Mouse (Mus musculus) neural tube, embryonic 12.5 days (tissue): ENCODE measurements at regions not wholly inside any gene's neighbourhood (a gene's known extent, or its start where the extent isn't known, plus 50 kb on each side); places are given as distances from the start of the nearest gene placed in this dataset.

Experiments used
- ATAC-seq: fragments of 200-750 bp; cut with Nextera tagmentation; 2 replicates; pipeline ENCODE4 v1.8.0; 2017; ENCODE audit warnings: low read depth, mild to moderate bottlenecking, moderate TSS enrichment, moderate library complexity; ENCODE audit not compliant: low FRiP score
- H3K27ac ChIP-seq: fragments of 300-500 bp; sonication (generic); 2 replicates; pipeline ENCODE4 v1.5.1; 2016
- H3K27me3 ChIP-seq: fragments of 300-500 bp; sonication (generic); replicated peaks from 2 replicates; pipeline ENCODE4 v1.6.1; 2016; ENCODE audit warnings: mild to moderate bottlenecking
- H3K36me3 ChIP-seq: fragments of 300-500 bp; sonication (generic); 2 replicates; pipeline ENCODE4 v1.6.1; 2016; ENCODE audit warnings: mild to moderate bottlenecking
- H3K4me1 ChIP-seq: fragments of 300-500 bp; sonication (generic); 2 replicates; pipeline ENCODE4 v1.6.1; 2016
- H3K4me2 ChIP-seq: fragments of 300-500 bp; sonication (generic); replicated peaks from 2 replicates; pipeline ENCODE4 v1.6.1; 2016; ENCODE audit warnings: mild to moderate bottlenecking
- H3K4me3 ChIP-seq: fragments of 300-500 bp; sonication (generic); 2 replicates; pipeline ENCODE4 v1.5.1; 2016
- H3K9ac ChIP-seq: fragments of 300-500 bp; sonication (generic); 2 replicates; pipeline ENCODE4 v1.6.1; 2016; ENCODE audit warnings: mild to moderate bottlenecking
- H3K9me3 ChIP-seq: fragments of 300-500 bp; sonication (generic); 2 replicates; pipeline ENCODE4 v1.6.1; 2016; ENCODE audit warnings: mild to moderate bottlenecking
- WGBS: fragments of 180-500 bp; shearing (Covaris S2); methylation state at CpG from one replicate; pipeline ENCODE4 v1.1.7; 2016; 5-methylcytosine and 5-hydroxymethylcytosine counted together

DNA sequence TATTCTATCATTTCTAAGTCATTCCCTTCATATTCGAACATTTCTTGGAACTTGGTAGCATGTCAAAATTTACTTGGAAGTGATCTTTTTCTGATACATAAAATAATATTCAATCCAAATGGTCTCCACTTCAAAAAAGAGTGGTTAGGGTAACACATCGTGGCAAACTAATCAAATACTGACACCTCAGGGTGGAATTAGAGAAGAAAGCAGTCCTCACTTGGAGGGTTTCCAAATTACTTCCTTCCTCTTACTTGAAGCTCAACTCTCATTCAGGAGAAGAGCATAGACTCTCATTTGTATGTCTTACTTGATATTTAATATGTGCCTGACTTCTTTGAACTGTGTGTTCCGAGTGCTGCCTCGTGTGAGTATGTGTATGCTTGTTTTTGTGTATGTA is 220.3 kb downstream of the Mex3b start:
- H3K27me3 ChIP-seq: no peaks in the 10 kb centered on the region
- no peak overlapping the region for H3K4me3 ChIP-seq
- H3K27ac ChIP-seq: no peak overlapping the region
- H3K9me3 ChIP-seq: no peaks in the 10 kb centered on the region
- 83% methylated on average over 4 of the region's 4 CpGs for WGBS
- H3K4me1 ChIP-seq: peaks cover 16% of the 10 kb centered on the region
- no peak overlapping the region for H3K4me2 ChIP-seq
- no peaks in the 10 kb centered on the region for H3K36me3 ChIP-seq
- ATAC-seq: no peak
- no peak overlapping the region for H3K9ac ChIP-seq

DNA sequence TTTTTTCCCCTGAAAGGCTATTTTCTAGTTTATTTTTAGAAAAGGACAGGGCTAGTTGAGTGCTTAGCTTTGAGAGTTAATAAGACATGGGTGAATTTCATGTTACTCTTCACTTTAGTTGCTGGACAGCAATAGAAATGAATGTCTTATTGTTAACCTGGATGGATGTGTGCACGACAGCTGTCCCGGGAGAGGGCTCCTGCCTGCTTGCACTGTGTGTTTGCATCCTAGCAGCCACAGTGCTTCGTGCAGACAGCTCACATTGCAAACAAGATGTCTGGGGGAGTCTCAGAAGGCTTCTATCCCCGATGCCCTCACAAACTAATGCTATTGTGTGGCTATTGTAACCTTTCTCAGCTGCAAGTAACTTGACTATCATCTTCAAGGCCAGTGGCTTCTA is 221.0 kb downstream of the Mex3b start:
- H3K9ac ChIP-seq: no peak overlapping the region
- ATAC-seq: no peak
- peaks cover 16% of the 10 kb centered on the region for H3K4me1 ChIP-seq
- WGBS: 30% methylated on average over 4 of the region's 4 CpGs
- H3K4me2 ChIP-seq: no peak overlapping the region
- no peak overlapping the region for H3K27ac ChIP-seq
- no peaks in the 10 kb centered on the region for H3K9me3 ChIP-seq
- H3K36me3 ChIP-seq: no peaks in the 10 kb centered on the region
- no peak overlapping the region for H3K4me3 ChIP-seq
- no peaks in the 10 kb centered on the region for H3K27me3 ChIP-seq

DNA sequence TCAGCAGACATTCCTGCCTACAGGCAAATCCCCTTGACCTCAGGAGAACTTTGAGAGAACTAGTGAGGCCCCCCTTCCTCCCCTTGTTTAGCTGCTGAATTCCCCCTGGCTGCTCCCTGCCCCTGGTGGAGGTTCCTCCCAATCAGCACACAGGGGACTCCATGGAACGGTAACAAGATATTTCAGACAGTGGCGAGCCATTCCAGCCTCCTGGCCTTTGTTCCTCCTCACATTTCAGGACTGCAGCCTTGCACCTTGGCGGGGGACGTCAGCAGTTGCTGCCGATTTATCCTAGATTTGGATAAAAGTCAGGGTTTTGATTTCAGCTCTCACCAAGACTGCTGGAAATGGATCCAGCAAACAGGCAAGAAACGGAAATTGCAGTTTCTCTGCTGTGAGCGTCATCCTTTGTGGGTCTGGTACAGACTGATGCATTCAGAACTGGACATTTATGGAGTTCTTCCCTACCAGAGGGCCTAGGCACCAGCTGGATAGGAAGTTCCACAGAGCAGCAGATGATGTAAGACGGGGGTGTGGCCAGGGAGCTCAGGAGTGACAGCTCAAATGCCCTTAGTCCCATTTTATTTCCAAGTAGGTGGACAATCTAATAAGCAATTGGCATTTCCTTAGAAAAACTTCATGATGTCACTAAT is 222.3 kb downstream of the Mex3b start:
- 45% methylated on average over 8 of the region's 8 CpGs for WGBS
- no peak overlapping the region for H3K4me2 ChIP-seq
- no peaks in the 10 kb centered on the region for H3K36me3 ChIP-seq
- H3K9me3 ChIP-seq: no peaks in the 10 kb centered on the region
- H3K9ac ChIP-seq: no peak overlapping the region
- no peaks in the 10 kb centered on the region for H3K27me3 ChIP-seq
- H3K4me3 ChIP-seq: no peak overlapping the region
- ATAC-seq: no peak
- no peak overlapping the region for H3K27ac ChIP-seq
- peaks cover 25% of the 10 kb centered on the region for H3K4me1 ChIP-seq

DNA sequence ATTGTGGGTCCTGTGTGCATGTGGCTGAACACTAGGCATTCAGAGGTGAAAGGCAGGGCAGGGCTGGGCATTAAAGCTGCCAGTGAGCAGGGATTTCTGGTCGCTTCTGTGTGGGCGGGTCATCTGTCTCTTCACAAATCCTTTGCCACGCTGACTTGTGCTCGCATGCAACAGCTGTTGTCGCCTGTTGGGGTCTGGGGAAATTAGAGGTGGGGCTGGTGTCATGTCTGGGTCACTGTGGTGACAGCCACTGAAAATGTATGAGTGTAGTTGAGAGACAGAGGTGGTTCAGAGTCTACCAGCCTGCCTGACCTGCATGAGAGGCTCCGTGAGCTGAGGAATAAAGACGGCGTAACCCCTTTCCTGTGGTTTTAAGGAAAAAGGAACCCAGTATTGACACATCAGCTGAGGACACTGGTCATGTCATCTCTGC is 226.8 kb downstream of the Mex3b start:
- H3K9ac ChIP-seq: no peak overlapping the region
- H3K4me3 ChIP-seq: no peak overlapping the region
- H3K4me1 ChIP-seq: peaks cover 15% of the 10 kb centered on the region
- H3K9me3 ChIP-seq: no peaks in the 10 kb centered on the region
- no peak overlapping the region for H3K4me2 ChIP-seq
- H3K36me3 ChIP-seq: no peaks in the 10 kb centered on the region
- H3K27ac ChIP-seq: no peak overlapping the region
- WGBS: 25% methylated on average over 8 of the region's 8 CpGs
- peak; percentile 54; the same call in 1 of the 2 replicates for ATAC-seq
- H3K27me3 ChIP-seq: no peaks in the 10 kb centered on the region

DNA sequence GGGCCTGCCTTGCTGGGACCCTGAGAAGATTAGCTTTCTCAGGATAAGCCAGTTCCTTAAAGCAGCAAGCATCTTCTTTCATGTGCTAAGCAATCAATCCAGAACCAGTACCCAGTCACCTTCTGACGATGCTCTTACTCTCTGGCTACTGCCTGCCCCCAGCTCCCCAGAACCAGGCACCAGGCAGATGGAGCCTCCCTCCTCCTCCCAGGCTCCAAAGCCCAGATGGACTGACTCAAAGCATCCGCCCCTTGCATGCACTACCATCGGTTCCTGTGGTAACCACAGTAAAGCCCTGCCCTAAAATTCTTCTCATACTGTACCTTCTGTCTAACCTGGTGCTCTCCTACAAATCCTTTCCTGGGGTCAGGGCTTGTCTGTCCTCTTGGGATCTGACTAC is 227.8 kb downstream of the Mex3b start:
- no peak overlapping the region for H3K4me2 ChIP-seq
- no peak overlapping the region for H3K9ac ChIP-seq
- no peaks in the 10 kb centered on the region for H3K9me3 ChIP-seq
- no peak overlapping the region for H3K27ac ChIP-seq
- 52% methylated on average over 3 of the region's 3 CpGs for WGBS
- peaks cover 9% of the 10 kb centered on the region; the same call in 1 of the 2 replicates for H3K4me1 ChIP-seq
- H3K36me3 ChIP-seq: no peaks in the 10 kb centered on the region
- H3K27me3 ChIP-seq: no peaks in the 10 kb centered on the region
- no peak for ATAC-seq
- H3K4me3 ChIP-seq: no peak overlapping the region

DNA sequence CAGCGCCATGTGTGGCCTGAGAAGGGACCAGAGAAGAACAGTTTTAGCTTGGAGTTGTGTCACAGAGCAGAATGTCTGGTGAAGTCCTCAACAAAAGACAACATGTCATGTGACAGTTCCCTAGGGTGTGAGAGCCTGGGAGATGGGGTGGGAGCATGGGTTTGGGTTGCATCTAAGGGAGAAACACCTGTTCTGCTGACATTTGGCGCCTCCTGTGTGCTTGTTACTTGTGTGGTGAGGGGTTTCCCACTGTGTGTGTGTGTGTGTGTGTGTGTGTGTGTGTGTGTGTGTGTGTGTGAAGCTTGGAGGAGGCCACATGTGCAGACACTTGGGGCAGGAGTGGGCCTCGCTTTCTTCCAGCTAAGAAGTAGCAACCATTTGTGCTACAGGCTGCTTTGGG is 228.5 kb downstream of the Mex3b start:
- no peak overlapping the region for H3K9ac ChIP-seq
- 87% methylated on average over 3 of the region's 3 CpGs for WGBS

DNA sequence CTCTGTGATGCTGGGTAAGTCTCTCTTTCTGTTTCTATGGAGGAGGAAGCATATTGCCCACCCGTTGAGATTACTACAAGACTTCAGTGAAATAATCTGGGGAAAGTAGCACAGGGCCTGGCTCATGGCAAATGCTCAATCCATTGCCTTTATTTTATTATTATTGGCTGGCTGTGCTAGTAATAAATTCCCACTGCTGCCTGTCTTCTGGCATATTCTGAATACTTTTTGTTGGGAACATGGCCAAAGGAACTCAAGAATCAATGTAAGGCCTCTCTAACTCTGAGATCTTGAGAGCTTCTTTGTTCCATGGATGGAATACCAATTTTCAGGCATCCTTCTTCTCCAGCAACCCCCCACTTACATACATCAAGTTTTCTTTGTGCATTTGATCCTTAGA is 237.3 kb downstream of the Mex3b start:
- no peaks in the 10 kb centered on the region for H3K36me3 ChIP-seq
- H3K4me2 ChIP-seq: no peak overlapping the region
- no peak overlapping the region for H3K9ac ChIP-seq
- H3K4me3 ChIP-seq: no peak overlapping the region
- no peaks in the 10 kb centered on the region for H3K9me3 ChIP-seq
- 90% methylated on average over 1 of the region's 1 CpGs for WGBS
- no peaks in the 10 kb centered on the region for H3K27me3 ChIP-seq
- ATAC-seq: no peak
- H3K4me1 ChIP-seq: no peaks in the 10 kb centered on the region
- H3K27ac ChIP-seq: no peak overlapping the region

More for the DNA sequence above, 228.5 kb downstream of the Mex3b start:
- H3K4me1 ChIP-seq: peaks cover 9% of the 10 kb centered on the region; the same call in 1 of the 2 replicates
- no peaks in the 10 kb centered on the region for H3K36me3 ChIP-seq
- no peaks in the 10 kb centered on the region for H3K9me3 ChIP-seq
- H3K27me3 ChIP-seq: no peaks in the 10 kb centered on the region
- no peak overlapping the region for H3K4me2 ChIP-seq
- no peak overlapping the region for H3K27ac ChIP-seq
- no peak overlapping the region for H3K4me3 ChIP-seq
- ATAC-seq: no peak

DNA sequence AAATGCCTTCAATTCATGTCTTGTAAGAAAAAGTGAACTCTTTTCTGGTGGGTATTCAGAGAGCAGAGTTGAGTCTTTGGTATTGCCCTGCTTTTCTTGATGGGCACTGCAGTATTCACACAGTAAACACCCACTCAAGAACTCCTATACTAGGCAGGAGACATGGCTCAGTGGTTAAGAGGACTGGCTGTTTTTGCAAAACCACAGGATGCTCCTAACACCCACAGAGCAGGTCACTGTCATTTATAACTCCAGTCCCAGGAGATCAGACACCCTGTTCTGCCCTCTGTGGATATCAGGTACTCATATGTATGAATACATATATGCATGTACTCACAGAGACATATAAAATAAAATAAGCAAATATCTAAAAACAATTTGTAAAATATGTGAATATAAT is 238.5 kb downstream of the Mex3b start:
- Histone ChIP-seq H3K4me2 (no peak overlapping the region), H3K9ac (no peak overlapping the region), H3K9me3 (no peaks in the 10 kb centered on the region), H3K4me1 (no peaks in the 10 kb centered on the region), H3K27ac (no peak overlapping the region), H3K27me3 (no peaks in the 10 kb centered on the region), H3K4me3 (no peak overlapping the region), H3K36me3 (no peaks in the 10 kb centered on the region)
- no peak for ATAC-seq

DNA sequence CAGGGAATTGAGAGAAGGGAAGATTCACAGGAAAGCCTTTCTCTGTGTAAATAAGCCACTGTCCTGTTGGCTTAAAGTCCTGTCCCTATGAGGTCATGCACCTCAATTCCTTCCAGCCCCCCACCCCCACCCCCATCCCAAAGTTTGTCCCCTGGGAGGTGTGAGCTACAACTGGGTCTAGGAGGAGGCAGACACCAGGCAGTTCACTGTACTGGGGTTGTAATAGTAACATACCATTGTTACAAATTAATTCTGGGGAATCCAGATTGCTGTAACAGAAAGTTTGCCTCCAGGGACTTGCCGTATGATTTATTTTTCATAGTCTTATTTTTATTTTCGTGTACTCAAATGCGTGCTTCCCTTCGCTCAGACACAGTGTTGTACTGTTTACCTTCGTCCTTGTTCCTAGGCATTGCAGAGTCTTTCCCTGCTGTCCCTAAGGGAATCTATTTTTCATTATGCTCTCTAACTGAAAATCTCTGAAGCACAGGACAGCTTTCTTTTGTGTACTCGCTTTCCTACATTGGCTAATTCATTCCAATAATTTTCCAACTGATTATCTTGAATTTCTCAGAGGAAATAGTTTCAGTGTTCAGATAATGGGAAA is 244.2 kb downstream of the Mex3b start:
- Histone ChIP-seq H3K4me2 (no peak overlapping the region), H3K27ac (no peak overlapping the region), H3K4me1 (no peaks in the 10 kb centered on the region), H3K4me3 (no peak overlapping the region), H3K36me3 (no peaks in the 10 kb centered on the region), H3K9ac (no peak overlapping the region), H3K9me3 (no peaks in the 10 kb centered on the region), H3K27me3 (no peaks in the 10 kb centered on the region)
- ATAC-seq: no peak
- WGBS: 79% methylated on average over 6 of the region's 6 CpGs

DNA sequence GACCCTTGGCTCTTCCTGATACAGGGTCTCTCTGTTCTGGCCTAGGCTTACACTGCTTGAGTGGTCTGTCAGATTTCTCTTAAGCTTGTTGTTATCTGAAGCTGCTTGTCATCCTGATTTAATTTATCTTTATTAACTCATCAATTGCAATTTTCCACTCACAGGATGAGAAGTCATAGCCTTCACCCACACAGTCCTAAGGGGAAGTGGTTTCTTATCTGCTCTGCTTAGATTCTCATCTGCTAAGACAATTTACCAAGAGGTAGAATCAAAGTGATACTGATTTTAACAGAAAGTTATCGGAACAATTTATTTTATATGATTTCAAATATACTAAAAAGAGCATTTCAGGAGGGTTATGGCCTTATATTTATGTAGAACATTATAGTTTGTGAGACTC is 249.4 kb downstream of the Mex3b start:
- Histone ChIP-seq H3K4me2 (no peak overlapping the region), H3K4me1 (no peaks in the 10 kb centered on the region), H3K27ac (no peak overlapping the region), H3K9ac (no peak overlapping the region), H3K36me3 (no peaks in the 10 kb centered on the region), H3K4me3 (no peak overlapping the region), H3K9me3 (no peaks in the 10 kb centered on the region), H3K27me3 (no peaks in the 10 kb centered on the region)
- WGBS: 88% methylated on average over 1 of the region's 1 CpGs
- ATAC-seq: 0 out of 2 replicates have a peak, but pooled peaks have one; percentile 37

DNA sequence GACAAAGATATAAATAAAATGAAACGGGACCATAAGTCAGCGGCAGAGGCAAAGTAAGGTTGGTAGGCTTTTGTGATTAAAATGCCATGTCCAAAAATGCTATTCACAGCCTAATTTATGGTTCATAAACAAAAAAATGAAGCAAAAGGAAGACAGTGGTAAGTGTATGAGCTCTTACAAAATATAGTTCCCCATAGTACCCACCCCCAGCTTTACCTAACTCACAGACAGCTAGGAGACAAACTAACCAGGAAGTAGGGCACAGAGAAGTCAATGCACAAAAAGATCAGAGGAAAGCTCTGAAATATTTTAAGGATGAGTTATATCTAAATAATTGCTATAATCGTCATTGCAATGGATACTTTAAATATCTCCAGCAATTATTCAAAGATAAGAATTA is 249.9 kb downstream of the Mex3b start:
- Histone ChIP-seq H3K36me3 (no peaks in the 10 kb centered on the region), H3K27me3 (no peaks in the 10 kb centered on the region), H3K4me3 (no peak overlapping the region), H3K4me1 (no peaks in the 10 kb centered on the region), H3K27ac (no peak overlapping the region), H3K9ac (no peak overlapping the region), H3K9me3 (no peaks in the 10 kb centered on the region), H3K4me2 (no peak overlapping the region)
- no peak for ATAC-seq
- WGBS: 86% methylated on average over 3 of the region's 3 CpGs

DNA sequence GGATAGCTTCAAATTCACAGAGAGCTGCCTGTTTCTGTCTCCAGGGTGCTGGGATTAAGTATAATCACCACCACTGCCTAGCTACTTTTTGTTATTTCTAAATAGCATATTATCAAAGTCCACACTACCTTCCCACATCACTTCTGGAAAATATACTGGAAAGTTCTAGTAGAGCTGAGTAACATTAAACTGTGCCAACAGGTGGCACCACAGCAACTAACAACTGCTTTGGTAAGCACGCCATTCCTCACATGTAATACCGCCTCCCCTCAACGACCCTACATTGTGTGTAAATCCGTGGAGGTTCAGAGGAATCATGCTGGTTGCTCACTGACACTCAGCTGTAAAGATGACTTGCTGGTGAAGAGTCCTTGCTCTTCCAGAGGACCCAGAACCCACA is 259.1 kb downstream of the Mex3b start:
- no peaks in the 10 kb centered on the region for H3K36me3 ChIP-seq
- 78% methylated on average over 4 of the region's 4 CpGs for WGBS
- no peak overlapping the region for H3K27ac ChIP-seq
- no peaks in the 10 kb centered on the region for H3K4me1 ChIP-seq
- no peaks in the 10 kb centered on the region for H3K27me3 ChIP-seq
- H3K9ac ChIP-seq: no peak overlapping the region
- no peak overlapping the region for H3K4me3 ChIP-seq
- no peaks in the 10 kb centered on the region for H3K9me3 ChIP-seq
- H3K4me2 ChIP-seq: no peak overlapping the region
- no peak for ATAC-seq

DNA sequence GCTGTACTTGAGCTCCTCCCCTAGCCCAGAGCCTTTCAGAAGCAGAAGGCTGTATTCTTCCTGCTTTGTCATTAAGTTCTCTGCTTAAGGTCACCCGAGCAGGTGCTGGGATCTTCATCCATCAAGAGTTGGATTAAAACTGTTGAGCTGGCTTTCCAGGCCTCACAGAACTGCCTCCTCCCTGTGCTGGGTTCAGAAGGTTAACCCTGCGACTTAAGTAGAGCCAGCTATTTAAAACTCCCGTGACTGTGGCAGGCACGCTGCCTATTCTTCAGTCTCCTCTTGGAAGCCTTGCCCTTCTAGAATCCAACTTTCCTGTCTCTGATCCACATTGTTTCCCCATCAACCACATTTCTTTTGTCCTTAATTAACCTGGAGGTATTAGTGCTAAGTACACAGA is 273.1 kb downstream of the Mex3b start:
- Histone ChIP-seq H3K4me2 (no peak overlapping the region), H3K27me3 (no peaks in the 10 kb centered on the region), H3K9me3 (no peaks in the 10 kb centered on the region), H3K4me3 (no peak overlapping the region), H3K27ac (no peak overlapping the region), H3K4me1 (no peaks in the 10 kb centered on the region), H3K9ac (no peak overlapping the region), H3K36me3 (no peaks in the 10 kb centered on the region)
- no peak for ATAC-seq
- WGBS: 59% methylated on average over 4 of the region's 4 CpGs
